Mouse (Mus musculus) hindbrain, postnatal 0 days (tissue): ENCODE measurements around the gene Rab43. TPM values are rescaled to one million over a fixed set of nuclear protein-coding genes. Genes with fewer than 3 reads are reported as not detected.

Experiments used
- ATAC-seq: fragments of 200-750 bp; cut with Nextera tagmentation; 2 replicates; pipeline ENCODE4 v1.8.0; 2017; ENCODE audit warnings: mild to moderate bottlenecking, moderate TSS enrichment, moderate library complexity
- DNase-seq: peaks from one replicate; pipeline ENCODE4 v3.0.0-alpha.2; 2015; ENCODE audit warnings: low spot score
- H3K27ac ChIP-seq: fragments of 300-500 bp; sonication (generic); 2 replicates; pipeline ENCODE4 v1.5.1; 2014; ENCODE audit warnings: mild to moderate bottlenecking
- H3K27me3 ChIP-seq: fragments of 300-500 bp; sonication (generic); 2 replicates; pipeline ENCODE4 v1.6.1; 2014; ENCODE audit warnings: low read length, mixed read lengths; ENCODE audit not compliant: insufficient read depth
- H3K36me3 ChIP-seq: fragments of 300-500 bp; sonication (generic); 2 replicates; pipeline ENCODE4 v1.6.1; 2014; ENCODE audit warnings: low read length, mixed read lengths; ENCODE audit not compliant: insufficient read depth
- H3K4me1 ChIP-seq: fragments of 300-500 bp; sonication (generic); 2 replicates; pipeline ENCODE4 v1.6.1; 2014; ENCODE audit warnings: antibody characterized with exemption, low read length, mixed read lengths; ENCODE audit not compliant: insufficient read depth
- H3K4me2 ChIP-seq: fragments of 300-500 bp; sonication (generic); 2 replicates; pipeline ENCODE4 v1.6.1; 2014; ENCODE audit warnings: low read depth, mild to moderate bottlenecking, low read length, moderate library complexity, mixed read lengths
- H3K4me3 ChIP-seq: fragments of 300-500 bp; sonication (generic); 2 replicates; pipeline ENCODE4 v1.5.1; 2014; ENCODE audit warnings: low read length
- H3K9ac ChIP-seq: fragments of 300-500 bp; sonication (generic); replicated peaks from 2 replicates; pipeline ENCODE4 v1.6.1; 2014; ENCODE audit warnings: mild to moderate bottlenecking, low read length, moderate library complexity, mixed read lengths
- H3K9me3 ChIP-seq: fragments of 300-500 bp; sonication (generic); 2 replicates; pipeline ENCODE4 v1.6.1; 2016; ENCODE audit warnings: low read length, mixed read lengths
- CTCF ChIP-seq: IDR thresholded peaks from 2 replicates; pipeline ENCODE4 v1.5.1; 2016; ENCODE audit warnings: antibody characterized with exemption, control low read depth, low read depth
- WGBS: fragments of 180-500 bp; shearing (Covaris S2); extraction: QIAGEN DNeasy Blood & Tissue Kit; methylation state at CpG from one replicate; pipeline ENCODE4 v1.1.7; 2014; 5-methylcytosine and 5-hydroxymethylcytosine counted together
- polyA plus RNA-seq: library from polyadenylated mRNA; unstranded; fragments of >200 nt; fragmentation: Nextera tagmentation; extraction: Ambion mirVana; gene quantifications from 2 replicates; pipeline ENCODE4 v1.2.1, GENCODE M21; 2015
- total RNA-seq: library from RNA; depleted of rRNA; stranded (reverse); fragments of >200 nt; gene quantifications from 2 replicates; pipeline ENCODE4 v1.2.3, GENCODE M21; 2014

The Rab43 gene
- total and polyA plus RNA-seq, 2 experiments from 2014 or later: 7.4 to 27.3 TPM

DNA sequence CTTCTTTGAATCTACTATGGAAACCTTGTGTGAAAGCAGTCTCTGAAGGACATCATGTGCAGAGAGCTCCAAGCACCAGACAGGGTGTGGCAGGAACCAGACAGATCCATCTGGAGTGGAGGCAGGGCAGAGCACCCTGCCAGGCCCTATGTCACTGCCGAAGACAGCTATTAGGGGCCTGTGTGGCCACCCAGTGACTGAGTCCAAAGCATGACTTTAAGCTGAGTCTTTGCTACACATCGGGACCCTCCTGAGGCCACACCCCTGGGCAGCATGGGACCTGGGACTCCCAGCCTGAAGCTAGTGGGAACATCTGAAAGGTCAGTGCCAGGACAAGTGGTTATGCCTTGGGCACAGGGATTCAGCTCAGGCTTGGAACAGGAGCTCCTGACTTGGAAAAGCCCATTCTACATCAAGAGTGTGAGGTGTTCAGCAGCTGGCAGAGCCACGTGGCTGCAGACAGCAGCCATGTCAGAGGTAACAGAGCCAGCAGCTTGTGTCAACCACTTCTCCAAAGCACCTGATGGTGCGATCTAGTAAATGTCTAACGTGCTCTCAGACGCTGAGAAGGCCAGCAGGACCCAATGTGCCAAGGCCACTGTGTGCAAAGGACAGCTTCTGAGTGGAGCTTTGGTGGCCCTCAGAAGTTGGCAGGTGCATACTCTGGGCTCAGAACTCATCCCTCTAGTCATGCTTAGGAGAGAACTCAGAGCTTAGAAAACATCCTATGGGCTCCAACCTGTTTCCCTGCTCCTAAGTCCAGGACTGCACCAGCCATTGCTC is 24.7 kb downstream of the Rab43 start:
- no peak overlapping the region for H3K27ac ChIP-seq
- whole genome bisulfite sequencing: 83% methylated on average over 6 of the region's 6 CpGs

GRCm38 (mm10) chr6:87786621-87787020 is 25.3 kb downstream of the Rab43 start:
- ATAC-seq: no peak
- no peak overlapping the region for H3K4me2 ChIP-seq
- no peak overlapping the region for H3K9ac ChIP-seq
- H3K36me3 ChIP-seq: no peaks in the 10 kb centered on the region
- no peak for TF ChIP-seq CTCF
- no peak for DNase-seq
- H3K27ac ChIP-seq: no peak overlapping the region
- no peaks in the 10 kb centered on the region for H3K27me3 ChIP-seq
- H3K4me1 ChIP-seq: no peaks in the 10 kb centered on the region; the same call in 1 of the 2 replicates
- 72% methylated on average over 5 of the region's 5 CpGs for WGBS
- no peak overlapping the region for H3K4me3 ChIP-seq
- no peaks in the 10 kb centered on the region for H3K9me3 ChIP-seq

More for the DNA sequence above, 24.7 kb downstream of the Rab43 start:
- Histone ChIP-seq H3K4me3 (no peak overlapping the region), H3K9ac (no peak overlapping the region), H3K4me2 (no peak overlapping the region), H3K27me3 (no peaks in the 10 kb centered on the region), H3K4me1 (no peaks in the 10 kb centered on the region; the same call in 1 of the 2 replicates), H3K36me3 (peaks cover 3% of the 10 kb centered on the region; the same call in 1 of the 2 replicates), H3K9me3 (no peaks in the 10 kb centered on the region)
- TF ChIP-seq CTCF: no peak
- no peak for DNase-seq
- ATAC-seq: no peak

- Histone ChIP-seq H3K27me3 (no peaks in the 10 kb centered on the region), H3K4me2 (no peak overlapping the region), H3K4me3 (no peak overlapping the region), H3K9me3 (no peaks in the 10 kb centered on the region), H3K4me1 (no peaks in the 10 kb centered on the region), H3K9ac (no peak overlapping the region), H3K36me3 (no peaks in the 10 kb centered on the region), H3K27ac (no peak overlapping the region)
- WGBS: 81% methylated on average over 8 of the region's 8 CpGs
- DNase-seq (no peak), ATAC-seq (no peak)
- TF ChIP-seq CTCF: no peak
Measured at GRCm38 (mm10) chr6:87784033-87784432, 27.9 kb downstream of the Rab43 start.

- H3K9ac ChIP-seq: no peak overlapping the region
- ATAC-seq: no peak
- no peaks in the 10 kb centered on the region for H3K9me3 ChIP-seq
- no peak for DNase-seq
- no peak overlapping the region for H3K27ac ChIP-seq
- 79% methylated on average over 10 of the region's 10 CpGs for WGBS
- no peak overlapping the region for H3K4me3 ChIP-seq
- no peaks in the 10 kb centered on the region for H3K4me1 ChIP-seq
- no peaks in the 10 kb centered on the region for H3K27me3 ChIP-seq
- H3K4me2 ChIP-seq: no peak overlapping the region
- TF ChIP-seq CTCF: no peak
- no peaks in the 10 kb centered on the region for H3K36me3 ChIP-seq
Measured at GRCm38 (mm10) chr6:87780546-87781301, 31.2 kb downstream of the Rab43 start.

GRCm38 (mm10) chr6:87779174-87780165 is 32.5 kb downstream of the Rab43 start:
- 85% methylated on average over 11 of the region's 11 CpGs for WGBS
- Histone ChIP-seq H3K36me3 (no peaks in the 10 kb centered on the region), H3K27ac (no peak overlapping the region), H3K9ac (no peak overlapping the region), H3K27me3 (no peaks in the 10 kb centered on the region), H3K9me3 (no peaks in the 10 kb centered on the region), H3K4me1 (no peaks in the 10 kb centered on the region), H3K4me2 (no peak overlapping the region), H3K4me3 (no peak overlapping the region)
- TF ChIP-seq CTCF: peak; percentile 19; the same call in 1 of the 2 replicates
- DNase-seq (no peak), ATAC-seq (peak; percentile 24; the same call in 1 of the 2 replicates)
